Mouse (Mus musculus) hindbrain, postnatal 0 days (tissue): ENCODE results near the gene Cog8. TPM values are rescaled to one million over a fixed set of nuclear protein-coding genes. Genes with fewer than 3 reads are reported as not detected.
A peak's percentile ranks its signal among the peaks of the same experiment; 100 is the strongest.

Experiments
- ATAC-seq: fragments of 200-750 bp; cut with Nextera tagmentation; 2 replicates; pipeline ENCODE4 v1.8.0; 2017; ENCODE audit warnings: mild to moderate bottlenecking, moderate TSS enrichment, moderate library complexity
- DNase-seq: peaks from one replicate; pipeline ENCODE4 v3.0.0-alpha.2; 2015; ENCODE audit warnings: low spot score
- H3K27ac ChIP-seq: fragments of 300-500 bp; sonication (generic); 2 replicates; pipeline ENCODE4 v1.5.1; 2014; ENCODE audit warnings: mild to moderate bottlenecking
- H3K27me3 ChIP-seq: fragments of 300-500 bp; sonication (generic); 2 replicates; pipeline ENCODE4 v1.6.1; 2014; ENCODE audit warnings: low read length, mixed read lengths; ENCODE audit not compliant: insufficient read depth
- H3K36me3 ChIP-seq: fragments of 300-500 bp; sonication (generic); 2 replicates; pipeline ENCODE4 v1.6.1; 2014; ENCODE audit warnings: low read length, mixed read lengths; ENCODE audit not compliant: insufficient read depth
- H3K4me1 ChIP-seq: fragments of 300-500 bp; sonication (generic); 2 replicates; pipeline ENCODE4 v1.6.1; 2014; ENCODE audit warnings: antibody characterized with exemption, low read length, mixed read lengths; ENCODE audit not compliant: insufficient read depth
- H3K4me2 ChIP-seq: fragments of 300-500 bp; sonication (generic); 2 replicates; pipeline ENCODE4 v1.6.1; 2014; ENCODE audit warnings: low read depth, mild to moderate bottlenecking, low read length, moderate library complexity, mixed read lengths
- H3K4me3 ChIP-seq: fragments of 300-500 bp; sonication (generic); 2 replicates; pipeline ENCODE4 v1.5.1; 2014; ENCODE audit warnings: low read length
- H3K9ac ChIP-seq: fragments of 300-500 bp; sonication (generic); replicated peaks from 2 replicates; pipeline ENCODE4 v1.6.1; 2014; ENCODE audit warnings: mild to moderate bottlenecking, low read length, moderate library complexity, mixed read lengths
- H3K9me3 ChIP-seq: fragments of 300-500 bp; sonication (generic); 2 replicates; pipeline ENCODE4 v1.6.1; 2016; ENCODE audit warnings: low read length, mixed read lengths
- CTCF ChIP-seq: IDR thresholded peaks from 2 replicates; pipeline ENCODE4 v1.5.1; 2016; ENCODE audit warnings: antibody characterized with exemption, control low read depth, low read depth
- WGBS: fragments of 180-500 bp; shearing (Covaris S2); extraction: QIAGEN DNeasy Blood & Tissue Kit; methylation state at CpG from one replicate; pipeline ENCODE4 v1.1.7; 2014; 5-methylcytosine and 5-hydroxymethylcytosine counted together
- polyA plus RNA-seq: library from polyadenylated mRNA; unstranded; fragments of >200 nt; fragmentation: Nextera tagmentation; extraction: Ambion mirVana; gene quantifications from 2 replicates; pipeline ENCODE4 v1.2.1, GENCODE M21; 2015
- total RNA-seq: library from RNA; depleted of rRNA; stranded (reverse); fragments of >200 nt; gene quantifications from 2 replicates; pipeline ENCODE4 v1.2.3, GENCODE M21; 2014

The Cog8 gene
- total and polyA plus RNA-seq, 2 experiments from 2014 or later = 33.0 to 48.8 TPM

DNA sequence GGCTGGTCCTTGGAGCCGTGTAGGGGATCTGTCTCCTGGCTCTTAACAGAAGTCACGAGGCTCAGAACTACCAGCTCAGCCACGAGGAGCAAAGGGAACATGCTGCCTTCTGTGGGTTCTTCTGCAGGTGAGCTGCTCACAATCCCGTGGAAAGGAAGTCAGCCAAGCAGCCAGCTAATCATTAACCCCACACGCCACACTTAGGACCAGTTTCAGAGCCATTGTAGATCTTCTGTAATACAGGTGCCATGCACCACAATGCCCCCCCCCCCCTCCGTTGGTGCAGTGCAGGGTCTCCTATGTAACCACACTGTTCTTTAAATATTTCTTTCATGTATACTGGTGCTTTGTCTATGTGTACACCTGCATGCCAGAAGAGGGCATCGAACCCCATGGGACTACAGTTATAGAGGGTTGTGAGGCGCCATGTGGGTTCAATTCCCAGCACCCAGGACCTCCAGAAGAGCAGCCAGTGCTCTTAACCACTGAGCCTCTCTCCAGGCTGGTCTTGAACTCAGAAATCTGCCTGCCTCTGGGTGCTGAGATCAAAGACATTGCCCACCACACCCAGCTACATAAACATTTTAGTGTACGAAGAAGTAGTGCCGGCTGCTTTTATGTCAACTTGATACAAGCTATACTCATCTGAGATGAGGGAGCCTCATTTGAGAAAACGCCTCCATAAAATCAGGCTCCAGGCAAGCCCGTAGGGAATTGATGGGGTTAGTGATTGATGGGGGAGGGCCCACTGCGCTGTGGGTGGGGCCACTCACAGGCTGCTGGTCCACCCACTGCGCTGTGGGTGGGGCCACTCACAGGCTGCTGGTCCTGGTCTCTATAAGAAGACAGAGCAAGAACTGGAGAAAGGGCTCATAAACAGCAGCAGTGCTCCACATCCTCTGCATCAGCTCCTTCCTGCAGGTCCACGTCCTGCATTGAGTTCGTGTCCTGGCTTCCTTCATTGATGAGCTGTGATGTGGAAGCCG, 9.3 kb upstream of the Cog8 start, which contains the start of gene Tmed6:
Gene Tmed6, minus strand, starts transcription at position 134 of the 986 bp plus-strand sequence.
- ATAC-seq = no peak
- Histone ChIP-seq H3K9ac (no peak within 1 kb of the TSS), H3K4me3 (no peak within 1 kb of the TSS), H3K27ac (no peak within 1 kb of the TSS), H3K4me2 (no peak within 1 kb of the TSS), H3K9me3 (no peaks in the 10 kb centered on the region), H3K4me1 (no peaks in the 10 kb centered on the region), H3K36me3 (peaks cover 13% of the 10 kb centered on the region), H3K27me3 (no peaks in the 10 kb centered on the region)
- TF ChIP-seq CTCF = no peak
- DNase-seq = no peak
- 63% methylated on average over 17 of the region's 17 CpGs for WGBS

DNA sequence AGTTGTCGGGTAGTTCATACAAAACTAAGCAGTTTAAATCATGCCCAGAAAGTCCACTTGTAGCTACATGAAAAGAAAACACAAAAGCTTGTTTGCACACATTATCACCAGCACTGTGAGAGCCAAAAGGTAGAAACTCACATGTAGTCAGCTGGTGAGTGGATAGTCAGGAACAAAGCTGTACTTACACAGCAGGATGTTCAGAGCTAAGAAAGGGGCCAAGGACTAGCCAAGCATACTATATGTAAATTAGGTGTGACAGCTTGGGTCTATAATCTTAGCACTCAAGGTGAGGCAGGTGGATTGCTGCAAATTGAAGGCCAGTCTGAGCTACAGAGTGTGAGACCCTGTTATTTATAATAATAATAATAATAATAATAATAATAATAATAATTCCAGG, 6.1 kb upstream of the Cog8 start:
- WGBS = 92% methylated on average over 1 of the region's 1 CpGs
- Histone ChIP-seq H3K9me3 (no peaks in the 10 kb centered on the region), H3K27me3 (no peaks in the 10 kb centered on the region), H3K9ac (no peak overlapping the region), H3K4me3 (no peak overlapping the region), H3K36me3 (peaks cover 9% of the 10 kb centered on the region; the same call in 1 of the 2 replicates), H3K4me1 (0 out of 2 replicates have a peak, but pooled peaks cover 3% of the 10 kb centered on the region), H3K4me2 (no peak overlapping the region), H3K27ac (no peak overlapping the region)
- TF ChIP-seq CTCF = no peak
- no peak for ATAC-seq
- no peak for DNase-seq

DNA sequence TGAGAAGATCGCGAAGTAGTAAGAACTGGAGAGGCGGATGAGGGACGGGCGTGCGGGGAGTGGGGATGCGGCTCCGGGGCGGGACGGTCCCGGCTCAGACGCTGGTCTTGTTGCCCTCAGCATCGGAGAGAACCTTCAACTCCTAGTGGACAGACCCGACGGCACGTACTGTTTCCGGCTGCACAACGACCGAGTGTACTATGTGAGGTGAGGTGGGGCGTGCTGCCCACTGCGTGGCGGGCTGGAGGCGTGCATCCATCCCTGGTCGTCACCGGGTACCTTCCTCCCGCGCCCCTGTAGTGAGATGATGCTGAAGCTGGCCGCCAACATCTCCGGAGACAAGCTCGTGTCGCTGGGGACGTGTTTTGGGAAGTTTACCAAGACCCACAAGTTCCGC, 482 bp upstream of the Cog8 start:
- ATAC-seq (peak; percentile 82), DNase-seq (no peak)
- Histone ChIP-seq H3K4me2 (peak overlapping the region; percentile 94), H3K9me3 (no peaks in the 10 kb centered on the region), H3K36me3 (peaks cover 24% of the 10 kb centered on the region), H3K9ac (peak overlapping the region; percentile 71), H3K27ac (peak overlapping the region; percentile 69), H3K4me1 (peaks cover 7% of the 10 kb centered on the region; the same call in 1 of the 2 replicates), H3K27me3 (no peaks in the 10 kb centered on the region), H3K4me3 (peak overlapping the region; percentile 89)
- under 1% methylated on average over 33 of the region's 33 CpGs for whole genome bisulfite sequencing
- peak; percentile 34 for TF ChIP-seq CTCF

DNA sequence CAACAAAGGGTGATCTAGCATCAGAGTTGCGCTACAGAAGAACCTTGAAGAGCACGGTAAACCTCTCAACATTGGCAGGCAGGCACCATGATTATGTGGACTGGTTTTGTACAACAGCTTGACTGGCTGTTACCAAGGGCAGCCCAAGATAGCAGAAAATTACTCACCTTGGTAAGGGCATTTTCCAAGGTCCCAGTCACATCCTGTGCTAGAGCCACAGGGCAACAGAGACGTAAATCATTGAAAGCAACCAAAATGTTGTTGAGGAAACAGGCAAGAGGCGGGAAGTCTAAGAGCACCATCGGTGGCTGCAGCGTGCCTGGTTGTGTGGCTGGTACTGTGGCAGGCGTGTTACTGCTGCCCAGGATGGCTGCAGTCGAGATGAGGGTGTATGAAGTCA, 4.4 kb downstream of the Cog8 start:
- no peaks in the 10 kb centered on the region; the same call in none of the 2 replicates for H3K4me1 ChIP-seq
- DNase-seq = no peak
- H3K4me2 ChIP-seq = no peak overlapping the region
- no peak overlapping the region for H3K27ac ChIP-seq
- H3K9me3 ChIP-seq = no peaks in the 10 kb centered on the region
- no peak for TF ChIP-seq CTCF
- no peak for ATAC-seq
- WGBS = 94% methylated on average over 8 of the region's 8 CpGs
- no peak overlapping the region for H3K4me3 ChIP-seq
- H3K9ac ChIP-seq = no peak overlapping the region
- peaks cover 19% of the 10 kb centered on the region for H3K36me3 ChIP-seq
- H3K27me3 ChIP-seq = no peaks in the 10 kb centered on the region

DNA sequence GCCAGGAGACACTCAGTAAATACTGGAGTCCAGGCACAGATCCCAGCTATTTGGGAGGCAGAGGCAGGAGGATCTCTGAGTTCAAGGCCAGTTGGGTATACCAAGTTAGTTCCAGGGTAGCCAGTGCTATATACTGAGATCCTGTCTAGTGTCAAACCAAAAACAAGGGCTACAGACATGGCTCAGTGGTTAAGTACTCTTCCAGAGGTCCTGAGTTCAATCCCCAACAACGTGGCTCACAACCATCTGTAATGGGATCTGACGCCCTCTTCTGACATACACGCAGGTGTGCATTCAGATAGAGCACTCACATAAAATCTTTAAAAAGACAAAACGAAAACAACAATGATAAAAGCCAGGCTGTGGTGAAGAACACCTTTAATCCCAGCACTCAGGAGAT, 7.0 kb downstream of the Cog8 start:
- Histone ChIP-seq H3K9ac (no peak overlapping the region), H3K4me1 (no peaks in the 10 kb centered on the region; the same call in 1 of the 2 replicates), H3K36me3 (peaks cover 44% of the 10 kb centered on the region), H3K27me3 (no peaks in the 10 kb centered on the region), H3K9me3 (no peaks in the 10 kb centered on the region), H3K27ac (no peak overlapping the region), H3K4me2 (peak overlapping the region; percentile 96; the same call in 1 of the 2 replicates), H3K4me3 (no peak overlapping the region)
- 97% methylated on average over 4 of the region's 4 CpGs for WGBS
- ATAC-seq = no peak
- DNase-seq = no peak
- no peak for TF ChIP-seq CTCF

DNA sequence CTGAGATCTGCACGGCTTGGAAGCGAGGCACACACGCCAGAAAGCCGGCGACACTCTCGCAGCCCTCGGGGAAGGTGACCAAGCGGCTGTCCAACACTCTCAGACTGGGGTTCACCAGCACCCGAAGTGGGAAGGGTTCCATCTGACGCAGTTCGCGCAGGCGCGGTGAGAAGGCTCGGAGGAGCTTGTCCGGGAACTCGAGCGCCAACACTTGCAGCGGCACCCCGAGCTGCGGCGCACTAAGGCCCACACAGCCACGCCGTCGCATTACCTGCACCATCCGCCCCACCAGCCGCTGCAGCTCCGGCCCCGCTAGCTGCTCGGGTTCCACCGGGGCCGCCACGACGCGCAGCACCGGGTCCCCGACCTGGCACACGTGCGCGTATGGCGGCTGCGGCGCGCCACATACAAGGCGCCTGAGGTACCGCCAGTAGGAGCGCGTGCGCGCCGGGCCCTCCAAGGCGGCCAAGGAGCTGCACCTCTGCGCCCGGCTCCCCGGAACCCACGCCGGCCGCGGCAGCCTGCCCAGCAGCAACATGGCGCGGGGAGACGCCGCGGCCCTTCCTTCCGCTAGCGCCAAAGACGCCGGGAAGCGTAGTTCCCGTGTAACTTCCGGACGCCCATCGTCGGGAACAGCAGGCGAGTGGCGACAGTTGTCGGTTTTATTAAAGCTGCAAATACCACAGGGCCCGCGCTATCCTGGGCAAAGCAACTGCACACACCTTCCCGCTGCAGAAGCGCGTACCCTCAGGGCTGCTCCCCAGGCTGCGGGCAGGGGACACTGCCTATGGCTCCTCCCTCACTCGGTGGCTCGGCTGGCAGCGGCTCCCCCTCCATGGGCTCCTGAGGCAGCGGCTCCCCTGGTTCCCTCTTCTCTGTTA, 8.2 kb downstream of the Cog8 start, which contains the start of gene Pdf:
Gene Pdf, minus strand, starts transcription at position 554 of the 881 bp plus-strand sequence.
- peaks cover 52% of the 10 kb centered on the region for H3K36me3 ChIP-seq
- ATAC-seq = peak; percentile 91
- no peaks in the 10 kb centered on the region for H3K27me3 ChIP-seq
- 1% methylated on average over 84 of the region's 87 CpGs for WGBS
- H3K27ac ChIP-seq = peak within 1 kb of the TSS; percentile 92
- H3K4me3 ChIP-seq = peak within 1 kb of the TSS; percentile 76
- H3K9me3 ChIP-seq = no peaks in the 10 kb centered on the region
- peak; percentile 90 for DNase-seq
- peak within 1 kb of the TSS; percentile 96 for H3K4me2 ChIP-seq
- H3K4me1 ChIP-seq = no peaks in the 10 kb centered on the region; the same call in 1 of the 2 replicates
- H3K9ac ChIP-seq = peak within 1 kb of the TSS; percentile 84
- TF ChIP-seq CTCF = no peak
